Mouse (Mus musculus) limb, embryonic 14.5 days (tissue): Measurements from ENCODE around the gene Ano10. TPM values are rescaled to one million over a fixed set of nuclear protein-coding genes. Genes with fewer than 3 reads are reported as not detected.

Experiments used
- ATAC-seq: fragments of 200-750 bp; cut with Nextera tagmentation; 2 replicates; pipeline ENCODE4 v1.8.0; 2017; ENCODE audit warnings: low read depth, moderate number of reproducible peaks, moderate TSS enrichment; ENCODE audit not compliant: low FRiP score
- DNase-seq: peaks from one replicate; pipeline ENCODE4 v3.0.0-alpha.2; 2015; ENCODE audit warnings: low spot score
- H3K27ac ChIP-seq: fragments of 300-500 bp; sonication (generic); replicated peaks from 2 replicates; pipeline ENCODE4 v1.5.1; 2014; ENCODE audit warnings: low read depth, mild to moderate bottlenecking, low read length, moderate library complexity, mixed read lengths
- H3K27me3 ChIP-seq: fragments of 300-500 bp; sonication (generic); 2 replicates; pipeline ENCODE4 v1.6.1; 2014; ENCODE audit warnings: low read length, mixed read lengths; ENCODE audit not compliant: control insufficient read depth, insufficient read depth
- H3K36me3 ChIP-seq: fragments of 300-500 bp; sonication (generic); 2 replicates; pipeline ENCODE4 v1.6.1; 2014; ENCODE audit warnings: mild to moderate bottlenecking, low read length, moderate library complexity, mixed read lengths; ENCODE audit not compliant: control insufficient read depth, insufficient read depth
- H3K4me1 ChIP-seq: fragments of 300-500 bp; sonication (generic); 2 replicates; pipeline ENCODE4 v1.6.1; 2014; ENCODE audit warnings: antibody characterized with exemption, low read length, mixed read lengths; ENCODE audit not compliant: control insufficient read depth, insufficient read depth
- H3K4me2 ChIP-seq: fragments of 300-500 bp; sonication (generic); replicated peaks from 2 replicates; pipeline ENCODE4 v1.6.1; 2014; ENCODE audit warnings: low read depth, mild to moderate bottlenecking, low read length, moderate library complexity; ENCODE audit not compliant: severe bottlenecking
- H3K4me3 ChIP-seq: fragments of 300-500 bp; sonication (generic); replicated peaks from 2 replicates; pipeline ENCODE4 v1.5.1; 2014; ENCODE audit warnings: low read length
- H3K9ac ChIP-seq: fragments of 300-500 bp; sonication (generic); 2 replicates; pipeline ENCODE4 v1.6.1; 2014; ENCODE audit warnings: mild to moderate bottlenecking, low read depth, low read length, moderate library complexity; ENCODE audit not compliant: severe bottlenecking
- H3K9me3 ChIP-seq: fragments of 300-500 bp; sonication (generic); 2 replicates; pipeline ENCODE4 v1.6.1; 2016; ENCODE audit warnings: low read length; ENCODE audit not compliant: control insufficient read depth
- POLR2A ChIP-seq: fragments of 200-500 bp; IDR thresholded peaks from 2 replicates; pipeline ENCODE4 v1.8.0; 2012; ENCODE audit warnings: inconsistent platforms, mild to moderate bottlenecking, moderate library complexity, borderline replicate concordance; ENCODE audit not compliant: insufficient read depth, insufficient read length; ENCODE audit errors: extremely low read depth
- WGBS: fragments of 180-500 bp; shearing (Covaris S2); extraction: QIAGEN DNeasy Blood & Tissue Kit; methylation state at CpG from one replicate; pipeline ENCODE4 v1.1.7; 2014; 5-methylcytosine and 5-hydroxymethylcytosine counted together
- polyA plus RNA-seq, 2 experiments: library from polyadenylated mRNA; depleted of rRNA in 1 of 2; stranded (reverse) in 1 of 2; unstranded in 1 of 2; fragments of >200 nt; fragmentation: Nextera tagmentation in 1 of 2; extraction: Ambion mirVana in 1 of 2; gene quantifications; 2 replicates each; pipeline versions ENCODE4 v1.2.1 to v1.2.3; 2012 to 2014

Gene Ano10
- polyA plus RNA-seq, 2 experiments, result 34.4 to 49.4 TPM

- H3K4me2 ChIP-seq, result no peak overlapping the region
Observed at GRCm38 (mm10) chr9:122245471-122245870, 48.8 kb downstream of the Ano10 start.

GRCm38 (mm10) chr9:122244800-122245165 lies 49.4 kb downstream of the Ano10 start:
- Histone ChIP-seq H3K9ac (no peak overlapping the region), H3K4me1 (no peaks in the 10 kb centered on the region), H3K27me3 (no peaks in the 10 kb centered on the region), H3K9me3 (no peaks in the 10 kb centered on the region), H3K4me2 (no peak overlapping the region), H3K4me3 (no peak overlapping the region), H3K27ac (no peak overlapping the region), H3K36me3 (peaks cover 3% of the 10 kb centered on the region; the same call in 1 of the 2 replicates)
- DNase-seq (no peak), ATAC-seq (no peak)
- 38% methylated on average over 2 of the region's 2 CpGs for WGBS
- TF ChIP-seq POLR2A, result no peak

More at GRCm38 (mm10) chr9:122245471-122245870, 48.8 kb downstream of the Ano10 start:
- H3K4me1 ChIP-seq, result no peaks in the 10 kb centered on the region
- no peak for TF ChIP-seq POLR2A
- H3K9me3 ChIP-seq, result no peaks in the 10 kb centered on the region
- H3K4me3 ChIP-seq, result no peak overlapping the region
- peaks cover 6% of the 10 kb centered on the region; the same call in 1 of the 2 replicates for H3K36me3 ChIP-seq
- DNase-seq (no peak), ATAC-seq (no peak)
- no peaks in the 10 kb centered on the region for H3K27me3 ChIP-seq
- WGBS, result 81% methylated on average over 4 of the region's 4 CpGs
- H3K9ac ChIP-seq, result no peak overlapping the region
- H3K27ac ChIP-seq, result no peak overlapping the region

- no peak for ATAC-seq
- Histone ChIP-seq H3K4me3 (no peak overlapping the region), H3K9me3 (no peaks in the 10 kb centered on the region), H3K36me3 (peaks cover 3% of the 10 kb centered on the region; the same call in 1 of the 2 replicates), H3K27me3 (no peaks in the 10 kb centered on the region), H3K9ac (no peak overlapping the region), H3K4me2 (no peak overlapping the region), H3K27ac (no peak overlapping the region), H3K4me1 (no peaks in the 10 kb centered on the region)
- TF ChIP-seq POLR2A, result no peak
- WGBS, result 33% methylated on average over 4 of the region's 4 CpGs
- peak; percentile 35 for DNase-seq
Observed at GRCm38 (mm10) chr9:122244080-122244799, 50.0 kb downstream of the Ano10 start.

- Histone ChIP-seq H3K4me2 (no peak overlapping the region), H3K27me3 (no peaks in the 10 kb centered on the region), H3K4me3 (no peak overlapping the region), H3K27ac (no peak overlapping the region), H3K9ac (no peak overlapping the region), H3K9me3 (no peaks in the 10 kb centered on the region), H3K36me3 (peaks cover 3% of the 10 kb centered on the region; the same call in 1 of the 2 replicates), H3K4me1 (no peaks in the 10 kb centered on the region)
- TF ChIP-seq POLR2A, result no peak
- DNase-seq, result no peak
- 44% methylated on average over 1 of the region's 1 CpGs for WGBS
- ATAC-seq, result no peak
Observed at GRCm38 (mm10) chr9:122243297-122243696, 50.9 kb downstream of the Ano10 start.

- Histone ChIP-seq H3K4me3 (no peak overlapping the region), H3K27ac (no peak overlapping the region), H3K9ac (no peak overlapping the region), H3K4me2 (no peak overlapping the region; the same call in 1 of the 2 replicates), H3K36me3 (peaks cover 3% of the 10 kb centered on the region; the same call in 1 of the 2 replicates), H3K27me3 (no peaks in the 10 kb centered on the region), H3K4me1 (no peaks in the 10 kb centered on the region), H3K9me3 (no peaks in the 10 kb centered on the region)
- no peak for TF ChIP-seq POLR2A
- ATAC-seq, result peak; percentile 50; the same call in 1 of the 2 replicates
- WGBS, result 5% methylated on average over 7 of the region's 7 CpGs
- peak; percentile 52 for DNase-seq
Observed at GRCm38 (mm10) chr9:122242856-122243255, 51.4 kb downstream of the Ano10 start.
